Mouse (Mus musculus): ENCODE measurements around the gene Rps2. TPM values are rescaled to one million over a fixed set of nuclear protein-coding genes. Genes with fewer than 3 reads are reported as not detected.
"Not testable (repeated sequence)": the region's sequence is repeated elsewhere in the genome, so short reads cannot be mapped to it uniquely, and the experiment has no call there.

The Rps2 gene
- total RNA-seq (2015; ENCODE audit: low replicate concordance): 1,299 and 1,601 TPM in 2 replicates
- 315 and 526 TPM in 2 replicates for total RNA-seq (2017; ENCODE audit: low replicate concordance)

DNA sequence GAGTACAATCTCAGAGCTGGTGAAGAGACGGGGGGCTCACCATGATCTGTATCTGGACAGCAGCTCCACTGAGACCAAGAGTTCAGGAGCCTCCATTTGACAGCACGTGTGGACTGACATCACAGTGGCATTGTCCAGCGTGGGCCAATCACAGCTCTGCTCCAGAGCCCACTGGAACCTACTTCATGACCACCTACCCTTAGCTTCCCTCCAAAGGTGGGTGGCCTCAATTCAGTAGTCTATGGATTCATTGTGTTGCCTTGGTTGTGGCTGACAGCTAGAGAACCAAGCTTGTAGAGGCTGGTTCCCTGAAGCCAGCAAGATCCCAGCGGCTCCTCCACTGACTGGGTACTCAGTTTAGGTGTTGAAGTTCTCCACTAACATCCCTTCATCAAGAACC lies at the start of gene Rps2, which contains the start of gene Rnf151:
Gene Rps2, plus strand, starts transcription at position 174 of the 400 bp plus-strand sequence.
Gene Rnf151, minus strand, starts transcription at position 121 of the 400 bp plus-strand sequence.
- no peak for ATAC-seq (replicated peaks; ENCODE audit: low FRiP score, poor library complexity, severe bottlenecking)

GRCm38 (mm10) chr17:24669214-24669544 lies 48.7 kb upstream of the Rps2 start:
- not testable (repeated sequence) for ATAC-seq (replicated peaks; ENCODE audit: low FRiP score, poor library complexity, severe bottlenecking)

GRCm38 (mm10) chr17:24669545-24670245 lies 48.2 kb upstream of the Rps2 start, which contains the start of gene Zfp598:
TSS of gene Zfp598 (plus strand) at chr17:24669687.
- peak; percentile 96 for ATAC-seq (replicated peaks; ENCODE audit: low FRiP score, poor library complexity, severe bottlenecking)

- no peak for ATAC-seq (replicated peaks; ENCODE audit: low FRiP score, poor library complexity, severe bottlenecking)
Observed at GRCm38 (mm10) chr17:24670246-24670844, 47.6 kb upstream of the Rps2 start.

GRCm38 (mm10) chr17:24671346-24671745 lies 46.6 kb upstream of the Rps2 start:
- ATAC-seq (replicated peaks; ENCODE audit: low FRiP score, poor library complexity, severe bottlenecking): no peak

- no peak for ATAC-seq (replicated peaks; ENCODE audit: low FRiP score, poor library complexity, severe bottlenecking)
Observed at GRCm38 (mm10) chr17:24672141-24672540, 45.8 kb upstream of the Rps2 start.

DNA sequence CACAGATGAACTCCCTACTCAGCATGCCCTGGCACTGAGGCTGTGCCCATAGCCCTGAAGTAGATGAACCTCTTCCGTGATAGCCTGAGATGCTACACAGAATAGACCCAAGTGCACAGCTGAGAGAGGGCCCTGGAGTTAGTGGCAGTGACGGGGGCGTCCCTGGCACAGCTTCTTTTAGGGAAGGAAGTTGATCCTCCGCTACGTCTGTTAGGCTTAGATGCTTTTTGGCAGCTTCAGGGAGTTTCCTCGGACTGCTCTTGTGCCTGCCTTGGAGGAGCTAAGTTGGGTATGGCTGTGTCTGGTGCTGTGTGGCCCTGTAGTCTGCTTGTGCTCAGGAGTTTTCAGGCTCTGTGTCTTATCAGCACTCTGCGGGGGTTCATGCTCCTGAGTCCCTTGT lies 43.6 kb upstream of the Rps2 start:
- no peak for ATAC-seq (replicated peaks; ENCODE audit: low FRiP score, poor library complexity, severe bottlenecking)

DNA sequence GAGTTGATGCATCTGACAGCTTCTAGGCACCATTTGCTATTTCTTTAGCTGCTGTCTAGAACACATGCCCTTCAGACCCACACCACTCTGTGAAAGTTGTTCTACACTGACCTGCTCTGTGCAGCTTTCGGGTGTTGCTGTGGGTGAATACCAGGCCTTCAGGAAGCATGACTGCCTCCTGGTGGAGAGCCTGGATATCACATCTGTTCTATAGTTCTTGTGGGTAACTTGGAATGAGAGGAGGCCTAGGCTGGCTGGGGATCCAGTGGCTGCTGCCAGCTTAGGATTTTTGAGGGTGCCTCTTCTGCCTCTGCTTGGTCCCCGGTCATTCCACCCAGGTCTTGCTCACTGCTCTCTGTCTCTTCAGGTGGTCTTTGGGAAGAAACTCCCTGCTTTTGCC lies 41.7 kb upstream of the Rps2 start:
- ATAC-seq (replicated peaks; ENCODE audit: low FRiP score, poor library complexity, severe bottlenecking): peak; percentile 82

GRCm38 (mm10) chr17:24676877-24677276 lies 41.0 kb upstream of the Rps2 start:
- no peak for ATAC-seq (replicated peaks; ENCODE audit: low FRiP score, poor library complexity, severe bottlenecking)

GRCm38 (mm10) chr17:24677500-24678080 lies 40.3 kb upstream of the Rps2 start:
- ATAC-seq (replicated peaks; ENCODE audit: low FRiP score, poor library complexity, severe bottlenecking): no peak

DNA sequence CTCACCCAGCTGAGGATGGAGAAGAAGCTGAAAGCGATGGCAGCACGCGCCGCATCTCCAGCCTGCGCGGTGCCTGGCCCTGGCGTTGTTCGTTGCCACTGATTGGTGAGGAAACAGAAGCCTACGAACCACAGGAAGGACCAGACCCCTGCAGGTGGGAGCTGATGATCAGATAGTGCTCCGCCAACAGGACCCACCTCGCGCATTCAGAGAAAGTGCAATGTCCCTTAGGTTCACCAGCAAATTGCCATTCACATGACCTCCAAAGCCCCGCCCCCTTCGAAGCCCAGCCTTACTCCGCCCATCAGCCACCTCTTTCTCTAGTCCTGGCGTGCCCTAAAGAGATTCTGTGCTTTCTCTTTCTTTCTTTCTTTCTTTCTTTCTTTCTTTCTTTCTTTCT lies 31.4 kb upstream of the Rps2 start:
- peak; percentile 70 for ATAC-seq (replicated peaks; ENCODE audit: low FRiP score, poor library complexity, severe bottlenecking)

- peak; percentile 72 for ATAC-seq (replicated peaks; ENCODE audit: low FRiP score, poor library complexity, severe bottlenecking)
Observed at GRCm38 (mm10) chr17:24687146-24687595, 30.7 kb upstream of the Rps2 start.

DNA sequence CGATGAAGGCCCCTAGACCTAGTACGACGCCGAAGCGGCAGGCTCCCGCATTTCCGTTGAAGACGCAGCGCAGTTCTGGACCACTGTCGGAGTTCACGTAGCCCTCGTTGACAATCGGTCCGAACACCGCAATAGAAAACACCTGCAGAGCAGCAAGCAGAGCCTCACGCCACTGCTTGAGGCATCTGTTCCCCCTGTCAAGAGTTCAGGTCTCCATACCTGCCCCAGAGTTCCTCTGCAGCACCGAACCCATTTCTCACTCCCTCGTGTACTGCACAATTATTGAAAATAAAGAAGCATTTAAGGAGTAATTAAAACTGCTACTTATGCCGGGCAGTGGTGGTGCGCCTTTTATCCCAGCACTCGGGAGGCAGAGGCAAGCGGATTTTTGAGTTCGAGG lies 30.3 kb upstream of the Rps2 start:
- ATAC-seq (replicated peaks; ENCODE audit: low FRiP score, poor library complexity, severe bottlenecking): 0 out of 2 replicates have a peak, but pooled peaks have one; percentile 17

GRCm38 (mm10) chr17:24689251-24690081 lies 28.4 kb upstream of the Rps2 start, which contains the start of gene Syngr3:
TSS of gene Syngr3 (minus strand) at chr17:24689955.
- ATAC-seq (replicated peaks; ENCODE audit: low FRiP score, poor library complexity, severe bottlenecking): no peak

DNA sequence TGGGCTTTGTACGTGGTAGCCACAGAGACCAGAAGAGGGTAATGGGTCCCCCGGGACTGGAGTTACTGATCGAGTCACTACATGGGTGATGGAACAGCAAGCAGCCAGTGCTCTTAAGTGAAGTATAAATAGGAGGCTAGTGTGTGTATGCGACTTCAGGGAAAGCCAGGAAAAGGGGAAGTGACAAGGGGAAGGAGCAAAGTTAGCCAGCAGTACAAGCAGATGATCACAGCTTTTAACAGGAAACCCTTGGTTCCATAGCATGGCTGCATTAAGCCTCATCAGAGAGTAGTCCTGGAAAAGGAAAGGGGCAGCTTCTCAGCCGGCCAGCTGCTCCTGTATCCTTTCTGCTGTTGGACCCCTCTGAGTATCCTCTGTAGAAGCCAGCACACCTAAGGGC lies 25.5 kb upstream of the Rps2 start:
- no peak for ATAC-seq (replicated peaks; ENCODE audit: low FRiP score, poor library complexity, severe bottlenecking)

DNA sequence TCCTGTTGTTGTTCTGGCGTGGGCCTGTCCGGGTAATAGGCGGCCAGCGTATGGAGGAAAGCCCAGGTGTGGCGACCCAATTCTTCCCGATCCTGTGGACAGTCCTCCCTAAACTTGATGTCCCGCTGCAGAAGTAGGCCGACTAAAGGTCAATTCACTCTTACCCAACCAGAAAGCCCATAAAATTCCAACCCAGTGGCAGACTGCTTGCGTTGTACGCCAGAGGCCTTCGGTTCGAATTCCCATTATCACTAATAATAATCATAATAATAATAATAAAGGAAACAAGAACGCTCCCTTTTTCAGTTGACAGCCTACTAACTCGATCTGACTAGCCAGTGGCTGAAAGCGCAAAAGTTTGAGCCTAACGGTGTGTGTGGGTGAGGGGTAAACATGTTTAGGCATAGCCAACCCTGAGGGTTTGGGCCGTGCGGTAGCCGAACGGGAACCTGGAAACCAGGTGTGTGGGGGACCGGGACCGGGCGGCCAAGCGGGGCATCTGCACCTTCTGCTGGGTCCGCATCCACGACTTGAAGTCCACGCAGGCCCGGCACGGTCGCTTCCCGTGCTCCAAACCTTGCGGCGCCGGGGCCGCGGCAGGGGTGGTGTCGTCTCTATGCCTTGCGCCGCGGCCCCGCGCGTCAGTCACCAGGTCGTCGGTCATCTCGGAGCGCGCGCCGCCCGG lies 22.4 kb upstream of the Rps2 start:
- no peak for ATAC-seq (replicated peaks; ENCODE audit: low FRiP score, poor library complexity, severe bottlenecking)

GRCm38 (mm10) chr17:24696011-24696697 lies 21.8 kb upstream of the Rps2 start, which contains the start of the genes Gfer and Noxo1:
TSS of gene Gfer (minus strand) at chr17:24696156.
TSS of gene Noxo1 (plus strand) at chr17:24696234.
- ATAC-seq (replicated peaks; ENCODE audit: low FRiP score, poor library complexity, severe bottlenecking): peak; percentile 94

GRCm38 (mm10) chr17:24697985-24698384 lies 19.9 kb upstream of the Rps2 start:
- ATAC-seq (replicated peaks; ENCODE audit: low FRiP score, poor library complexity, severe bottlenecking): no peak

- ATAC-seq (replicated peaks; ENCODE audit: low FRiP score, poor library complexity, severe bottlenecking): no peak
Observed at GRCm38 (mm10) chr17:24698715-24699114, 19.2 kb upstream of the Rps2 start.

All from erythroid progenitor cell, adult 5-6 weeks (primary cell).